Mouse (Mus musculus) liver, embryonic 14.5 days (tissue): ENCODE measurements around the gene Zfp970.
"Not testable (repeated sequence)": the region's sequence is repeated elsewhere in the genome, so short reads cannot be mapped to it uniquely, and the experiment has no call there.

Source experiments
- CTCF ChIP-seq: IDR thresholded peaks from 2 replicates; pipeline ENCODE4 v1.5.1; 2016; ENCODE audit warnings: antibody characterized with exemption, low read depth, control low read depth
- EP300 ChIP-seq: IDR thresholded peaks from 2 replicates; pipeline ENCODE4 v1.6.1; 2016; ENCODE audit warnings: antibody characterized with exemption, low read depth

DNA sequence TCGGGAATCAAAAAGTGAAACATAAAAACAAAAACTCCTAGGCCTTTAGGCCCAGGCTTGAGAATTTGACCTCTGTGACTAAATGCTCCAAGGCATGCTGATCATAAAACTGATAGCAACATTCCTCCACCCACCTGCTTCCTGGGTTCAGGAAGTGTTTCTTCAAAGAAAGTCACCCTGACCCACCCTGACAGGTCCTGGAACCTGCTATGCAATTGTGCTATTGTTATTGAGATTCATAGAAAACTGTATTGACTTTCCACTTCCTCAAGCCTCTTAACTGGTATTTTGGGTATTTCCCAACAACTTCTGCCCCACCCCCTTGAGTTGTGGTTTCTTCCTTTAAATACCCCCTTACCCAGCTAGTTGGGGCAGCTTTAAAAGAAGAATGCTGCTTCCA lies 54.4 kb downstream of the Zfp970 start:
- TF ChIP-seq CTCF, EP300: not testable (repeated sequence)
